Mouse (Mus musculus) hindbrain, embryonic 16.5 days (tissue): Measurements from ENCODE around the gene Gpx3. TPM values are rescaled to one million over a fixed set of nuclear protein-coding genes. Genes with fewer than 3 reads are reported as not detected.

Experiments
- ATAC-seq: fragments of 200-750 bp; cut with Nextera tagmentation; 2 replicates; pipeline ENCODE4 v1.8.0; 2017; ENCODE audit warnings: moderate TSS enrichment, moderate library complexity
- H3K27ac ChIP-seq: fragments of 300-500 bp; sonication (generic); 2 replicates; pipeline ENCODE4 v1.5.1; 2014; ENCODE audit warnings: low read depth, mild to moderate bottlenecking, control low read depth, low read length, moderate library complexity
- H3K27me3 ChIP-seq: fragments of 300-500 bp; sonication (generic); replicated peaks from 2 replicates; pipeline ENCODE4 v1.6.1; 2014; ENCODE audit warnings: low read length; ENCODE audit not compliant: control insufficient read depth, insufficient read depth
- H3K36me3 ChIP-seq: fragments of 300-500 bp; sonication (generic); 2 replicates; pipeline ENCODE4 v1.6.1; 2014; ENCODE audit warnings: mild to moderate bottlenecking, low read length, moderate library complexity, mixed read lengths; ENCODE audit not compliant: control insufficient read depth, insufficient read depth
- H3K4me1 ChIP-seq: fragments of 300-500 bp; sonication (generic); 2 replicates; pipeline ENCODE4 v1.6.1; 2014; ENCODE audit warnings: low read depth, low read length; ENCODE audit not compliant: control insufficient read depth, insufficient read depth
- H3K4me2 ChIP-seq: fragments of 300-500 bp; sonication (generic); 2 replicates; pipeline ENCODE4 v1.6.1; 2014; ENCODE audit warnings: mild to moderate bottlenecking, low read length, control low read depth, moderate library complexity
- H3K4me3 ChIP-seq: fragments of 300-500 bp; sonication (generic); 2 replicates; pipeline ENCODE4 v1.5.1; 2014; ENCODE audit warnings: mild to moderate bottlenecking, low read length, control low read depth, moderate library complexity
- H3K9ac ChIP-seq: fragments of 300-500 bp; sonication (generic); 2 replicates; pipeline ENCODE4 v1.6.1; 2014; ENCODE audit warnings: low read depth, mild to moderate bottlenecking, control low read depth, low read length, moderate library complexity
- H3K9me3 ChIP-seq: fragments of 300-500 bp; sonication (generic); 2 replicates; pipeline ENCODE4 v1.6.1; 2014; ENCODE audit warnings: mild to moderate bottlenecking, low read length, moderate library complexity; ENCODE audit not compliant: control insufficient read depth
- WGBS: fragments of 180-500 bp; shearing (Covaris S2); extraction: QIAGEN DNeasy Blood & Tissue Kit; methylation state at CpG from one replicate; pipeline ENCODE4 v1.1.7; 2014; 5-methylcytosine and 5-hydroxymethylcytosine counted together
- polyA plus RNA-seq: library from polyadenylated mRNA; unstranded; fragments of >200 nt; fragmentation: Nextera tagmentation; extraction: Ambion mirVana; gene quantifications from 2 replicates; pipeline ENCODE4 v1.2.1, GENCODE M21; 2015

Gene Gpx3
- polyA plus RNA-seq, 1 experiment from 2014 or later = 78.5 TPM

GRCm38 (mm10) chr11:54929744-54930143, 27.5 kb downstream of the Gpx3 start:
- ATAC-seq = no peak
- no peak overlapping the region for H3K27ac ChIP-seq
- 83% methylated on average over 8 of the region's 8 CpGs for WGBS
- H3K36me3 ChIP-seq = peaks cover 20% of the 10 kb centered on the region
- H3K4me2 ChIP-seq = no peak overlapping the region
- no peak overlapping the region for H3K4me3 ChIP-seq
- no peaks in the 10 kb centered on the region for H3K4me1 ChIP-seq
- H3K27me3 ChIP-seq = no peaks in the 10 kb centered on the region
- no peak overlapping the region for H3K9ac ChIP-seq
- no peaks in the 10 kb centered on the region for H3K9me3 ChIP-seq

GRCm38 (mm10) chr11:54930318-54930979, 28.2 kb downstream of the Gpx3 start:
- H3K9ac ChIP-seq = no peak overlapping the region
- no peaks in the 10 kb centered on the region for H3K4me1 ChIP-seq
- H3K27ac ChIP-seq = no peak overlapping the region
- no peak for ATAC-seq
- no peaks in the 10 kb centered on the region for H3K9me3 ChIP-seq
- no peaks in the 10 kb centered on the region for H3K27me3 ChIP-seq
- whole genome bisulfite sequencing = 68% methylated on average over 7 of the region's 7 CpGs
- peaks cover 20% of the 10 kb centered on the region for H3K36me3 ChIP-seq
- no peak overlapping the region for H3K4me3 ChIP-seq
- H3K4me2 ChIP-seq = no peak overlapping the region

- Histone ChIP-seq H3K27me3 (no peaks in the 10 kb centered on the region), H3K36me3 (peaks cover 13% of the 10 kb centered on the region), H3K9me3 (no peaks in the 10 kb centered on the region), H3K27ac (no peak overlapping the region), H3K4me1 (no peaks in the 10 kb centered on the region), H3K9ac (no peak overlapping the region), H3K4me3 (no peak overlapping the region), H3K4me2 (no peak overlapping the region)
- 64% methylated on average over 5 of the region's 5 CpGs for WGBS
- ATAC-seq = no peak
Measured at GRCm38 (mm10) chr11:54931405-54932093, 29.3 kb downstream of the Gpx3 start.

- Histone ChIP-seq H3K9ac (no peak overlapping the region), H3K4me2 (no peak overlapping the region)
- 95% methylated on average over 6 of the region's 6 CpGs for WGBS
Measured at GRCm38 (mm10) chr11:54932540-54932939, 30.3 kb downstream of the Gpx3 start.

GRCm38 (mm10) chr11:54934198-54934597, 31.9 kb downstream of the Gpx3 start:
- Histone ChIP-seq H3K4me3 (no peak overlapping the region), H3K36me3 (peaks cover 13% of the 10 kb centered on the region), H3K4me1 (no peaks in the 10 kb centered on the region), H3K27ac (no peak overlapping the region), H3K4me2 (no peak overlapping the region), H3K27me3 (no peaks in the 10 kb centered on the region), H3K9me3 (no peaks in the 10 kb centered on the region), H3K9ac (no peak overlapping the region)
- WGBS = 87% methylated on average over 7 of the region's 7 CpGs
- ATAC-seq = no peak

More at GRCm38 (mm10) chr11:54932540-54932939, 30.3 kb downstream of the Gpx3 start:
- H3K27me3 ChIP-seq = no peaks in the 10 kb centered on the region
- H3K27ac ChIP-seq = no peak overlapping the region
- no peak overlapping the region for H3K4me3 ChIP-seq
- peaks cover 12% of the 10 kb centered on the region; the same call in 1 of the 2 replicates for H3K36me3 ChIP-seq
- H3K9me3 ChIP-seq = no peaks in the 10 kb centered on the region
- no peak for ATAC-seq
- no peaks in the 10 kb centered on the region for H3K4me1 ChIP-seq

- no peak overlapping the region for H3K4me3 ChIP-seq
- ATAC-seq = no peak
- H3K9ac ChIP-seq = no peak overlapping the region
- WGBS = 35% methylated on average over 12 of the region's 12 CpGs
- no peak overlapping the region for H3K4me2 ChIP-seq
- H3K27me3 ChIP-seq = no peaks in the 10 kb centered on the region
- no peak overlapping the region for H3K27ac ChIP-seq
- H3K9me3 ChIP-seq = no peaks in the 10 kb centered on the region
- no peaks in the 10 kb centered on the region for H3K4me1 ChIP-seq
- H3K36me3 ChIP-seq = peaks cover 8% of the 10 kb centered on the region
Measured at GRCm38 (mm10) chr11:54936035-54936770, 34.0 kb downstream of the Gpx3 start.

GRCm38 (mm10) chr11:54936771-54937140, 34.5 kb downstream of the Gpx3 start:
- no peak overlapping the region for H3K9ac ChIP-seq

GRCm38 (mm10) chr11:54939501-54939900, 37.2 kb downstream of the Gpx3 start:
- no peak for ATAC-seq
- WGBS = 87% methylated on average over 8 of the region's 8 CpGs
- H3K9ac ChIP-seq = no peak overlapping the region
- H3K9me3 ChIP-seq = no peaks in the 10 kb centered on the region
- no peaks in the 10 kb centered on the region for H3K27me3 ChIP-seq
- peaks cover 4% of the 10 kb centered on the region for H3K36me3 ChIP-seq
- no peaks in the 10 kb centered on the region for H3K4me1 ChIP-seq
- H3K4me2 ChIP-seq = no peak overlapping the region
- no peak overlapping the region for H3K27ac ChIP-seq
- H3K4me3 ChIP-seq = no peak overlapping the region

More at GRCm38 (mm10) chr11:54936771-54937140, 34.5 kb downstream of the Gpx3 start:
- Histone ChIP-seq H3K4me3 (no peak overlapping the region), H3K27ac (no peak overlapping the region), H3K27me3 (no peaks in the 10 kb centered on the region), H3K9me3 (no peaks in the 10 kb centered on the region), H3K4me1 (no peaks in the 10 kb centered on the region), H3K4me2 (no peak overlapping the region), H3K36me3 (peaks cover 8% of the 10 kb centered on the region)
- no peak for ATAC-seq
- 88% methylated on average over 3 of the region's 3 CpGs for WGBS

GRCm38 (mm10) chr11:54940056-54940455, 37.8 kb downstream of the Gpx3 start:
- Histone ChIP-seq H3K4me3 (no peak overlapping the region), H3K4me1 (no peaks in the 10 kb centered on the region), H3K9me3 (no peaks in the 10 kb centered on the region), H3K27ac (no peak overlapping the region), H3K36me3 (peaks cover 4% of the 10 kb centered on the region), H3K27me3 (no peaks in the 10 kb centered on the region), H3K9ac (no peak overlapping the region), H3K4me2 (no peak overlapping the region)
- 68% methylated on average over 7 of the region's 7 CpGs for WGBS
- no peak for ATAC-seq
